Mouse (Mus musculus) hindbrain, embryonic 11.5 days (tissue): ENCODE data around the gene Dcst1. TPM values are rescaled to one million over a fixed set of nuclear protein-coding genes. Genes with fewer than 3 reads are reported as not detected.
A peak's percentile ranks its signal among the peaks of the same experiment; 100 is the strongest.

Source experiments
- ATAC-seq: fragments of 200-750 bp; cut with Nextera tagmentation; 2 replicates; pipeline ENCODE4 v1.8.0; 2017; ENCODE audit warnings: mild to moderate bottlenecking, moderate TSS enrichment, moderate library complexity; ENCODE audit not compliant: low FRiP score
- DNase-seq: peaks from one replicate; pipeline ENCODE4 v3.0.0-alpha.2; 2015; ENCODE audit warnings: low spot score
- H3K27ac ChIP-seq: fragments of 300-500 bp; sonication (generic); 2 replicates; pipeline ENCODE4 v1.5.1; 2014; ENCODE audit warnings: mild to moderate bottlenecking, low read depth, low read length
- H3K27me3 ChIP-seq: fragments of 300-500 bp; sonication (generic); 2 replicates; pipeline ENCODE4 v1.6.1; 2014; ENCODE audit warnings: mild to moderate bottlenecking, low read length, moderate library complexity, mixed read lengths; ENCODE audit not compliant: control insufficient read depth, insufficient read depth
- H3K36me3 ChIP-seq: fragments of 300-500 bp; sonication (generic); 2 replicates; pipeline ENCODE4 v1.6.1; 2014; ENCODE audit warnings: mild to moderate bottlenecking, low read length, moderate library complexity, mixed read lengths; ENCODE audit not compliant: control insufficient read depth, insufficient read depth
- H3K4me1 ChIP-seq: fragments of 300-500 bp; sonication (generic); replicated peaks from 2 replicates; pipeline ENCODE4 v1.6.1; 2014; ENCODE audit warnings: low read length, mixed read lengths; ENCODE audit not compliant: control insufficient read depth, insufficient read depth
- H3K4me2 ChIP-seq: fragments of 300-500 bp; sonication (generic); replicated peaks from 2 replicates; pipeline ENCODE4 v1.6.1; 2014; ENCODE audit warnings: mild to moderate bottlenecking, low read depth, low read length
- H3K4me3 ChIP-seq: fragments of 300-500 bp; sonication (generic); 2 replicates; pipeline ENCODE4 v1.5.1; 2014; ENCODE audit warnings: low read depth, low read length
- H3K9ac ChIP-seq: fragments of 300-500 bp; sonication (generic); 2 replicates; pipeline ENCODE4 v1.6.1; 2014; ENCODE audit warnings: low read depth, low read length
- H3K9me3 ChIP-seq: fragments of 300-500 bp; sonication (generic); 2 replicates; pipeline ENCODE4 v1.6.1; 2016; ENCODE audit warnings: low read length; ENCODE audit not compliant: control insufficient read depth
- WGBS: fragments of 180-500 bp; shearing (Covaris S2); extraction: QIAGEN DNeasy Blood & Tissue Kit; methylation state at CpG from one replicate; pipeline ENCODE4 v1.1.7; 2014; 5-methylcytosine and 5-hydroxymethylcytosine counted together
- polyA plus RNA-seq: library from polyadenylated mRNA; unstranded; fragments of >200 nt; fragmentation: Nextera tagmentation; extraction: Ambion mirVana; gene quantifications from 2 replicates; pipeline ENCODE4 v1.2.1, GENCODE M21; 2014

The Dcst1 gene
- polyA plus RNA-seq, 1 experiment from 2014 or later, result 0.63 TPM

GRCm38 (mm10) chr3:89333053-89333452 is 32.0 kb downstream of the Dcst1 start:
- H3K27ac ChIP-seq, result no peak overlapping the region
- H3K9me3 ChIP-seq, result no peaks in the 10 kb centered on the region
- no peak overlapping the region for H3K4me2 ChIP-seq
- H3K27me3 ChIP-seq, result no peaks in the 10 kb centered on the region
- no peak for DNase-seq
- H3K4me3 ChIP-seq, result no peak overlapping the region
- H3K9ac ChIP-seq, result no peak overlapping the region
- H3K4me1 ChIP-seq, result peaks cover 18% of the 10 kb centered on the region
- 0 out of 2 replicates have a peak, but pooled peaks cover 6% of the 10 kb centered on the region for H3K36me3 ChIP-seq
- ATAC-seq, result no peak
- WGBS, result 75% methylated on average over 11 of the region's 11 CpGs

GRCm38 (mm10) chr3:89332476-89332875 is 32.6 kb downstream of the Dcst1 start:
- Histone ChIP-seq H3K9ac (no peak overlapping the region), H3K27me3 (no peaks in the 10 kb centered on the region)

GRCm38 (mm10) chr3:89332013-89332412 is 33.0 kb downstream of the Dcst1 start:
- Histone ChIP-seq H3K27me3 (no peaks in the 10 kb centered on the region), H3K4me2 (no peak overlapping the region), H3K4me1 (peaks cover 18% of the 10 kb centered on the region), H3K36me3 (0 out of 2 replicates have a peak, but pooled peaks cover 6% of the 10 kb centered on the region), H3K4me3 (no peak overlapping the region), H3K27ac (no peak overlapping the region), H3K9ac (no peak overlapping the region), H3K9me3 (no peaks in the 10 kb centered on the region)
- no peak for ATAC-seq
- 40% methylated on average over 10 of the region's 10 CpGs for WGBS
- peak; percentile 35 for DNase-seq

More at GRCm38 (mm10) chr3:89332476-89332875, 32.6 kb downstream of the Dcst1 start:
- Histone ChIP-seq H3K36me3 (0 out of 2 replicates have a peak, but pooled peaks cover 6% of the 10 kb centered on the region), H3K4me2 (no peak overlapping the region), H3K27ac (no peak overlapping the region), H3K4me3 (no peak overlapping the region), H3K4me1 (peaks cover 18% of the 10 kb centered on the region), H3K9me3 (no peaks in the 10 kb centered on the region)
- 62% methylated on average over 12 of the region's 12 CpGs for WGBS
- DNase-seq, result no peak
- ATAC-seq, result no peak

GRCm38 (mm10) chr3:89331561-89331960 is 33.5 kb downstream of the Dcst1 start:
- Histone ChIP-seq H3K36me3 (0 out of 2 replicates have a peak, but pooled peaks cover 6% of the 10 kb centered on the region), H3K4me3 (no peak overlapping the region), H3K4me2 (no peak overlapping the region), H3K9me3 (no peaks in the 10 kb centered on the region), H3K9ac (no peak overlapping the region), H3K27me3 (no peaks in the 10 kb centered on the region), H3K27ac (no peak overlapping the region), H3K4me1 (peaks cover 20% of the 10 kb centered on the region)
- DNase-seq (no peak), ATAC-seq (no peak)
- WGBS, result 74% methylated on average over 13 of the region's 13 CpGs

- Histone ChIP-seq H3K9ac (no peak overlapping the region), H3K27ac (no peak overlapping the region), H3K27me3 (no peaks in the 10 kb centered on the region), H3K4me1 (peaks cover 17% of the 10 kb centered on the region), H3K36me3 (0 out of 2 replicates have a peak, but pooled peaks cover 6% of the 10 kb centered on the region), H3K4me2 (no peak overlapping the region), H3K4me3 (no peak overlapping the region), H3K9me3 (no peaks in the 10 kb centered on the region)
- 16% methylated on average over 10 of the region's 10 CpGs for WGBS
- DNase-seq, result peak; percentile 63
- peak; percentile 54 for ATAC-seq
Measured at GRCm38 (mm10) chr3:89330948-89331347, 34.1 kb downstream of the Dcst1 start.

- H3K36me3 ChIP-seq, result 0 out of 2 replicates have a peak, but pooled peaks cover 6% of the 10 kb centered on the region
- peak overlapping the region; percentile 5; the same call in 1 of the 2 replicates for H3K4me2 ChIP-seq
- H3K27ac ChIP-seq, result no peak overlapping the region
- H3K4me1 ChIP-seq, result peaks cover 17% of the 10 kb centered on the region
- WGBS, result 50% methylated on average over 3 of the region's 3 CpGs
- no peak for DNase-seq
- H3K9me3 ChIP-seq, result no peaks in the 10 kb centered on the region
- H3K27me3 ChIP-seq, result no peaks in the 10 kb centered on the region
- H3K9ac ChIP-seq, result no peak overlapping the region
- no peak for ATAC-seq
- H3K4me3 ChIP-seq, result no peak overlapping the region
Measured at GRCm38 (mm10) chr3:89330346-89330745, 34.7 kb downstream of the Dcst1 start.

GRCm38 (mm10) chr3:89328623-89329022 is 36.4 kb downstream of the Dcst1 start:
- Histone ChIP-seq H3K4me1 (peaks cover 17% of the 10 kb centered on the region), H3K9ac (no peak overlapping the region)

GRCm38 (mm10) chr3:89327371-89327870 is 37.6 kb downstream of the Dcst1 start:
- H3K4me2 ChIP-seq, result no peak overlapping the region
- peak; percentile 8; the same call in 1 of the 2 replicates for ATAC-seq

More at GRCm38 (mm10) chr3:89328623-89329022, 36.4 kb downstream of the Dcst1 start:
- DNase-seq (no peak), ATAC-seq (no peak)
- H3K4me2 ChIP-seq, result no peak overlapping the region
- H3K36me3 ChIP-seq, result no peaks in the 10 kb centered on the region
- H3K9me3 ChIP-seq, result no peaks in the 10 kb centered on the region
- WGBS, result 20% methylated on average over 4 of the region's 4 CpGs
- no peak overlapping the region for H3K4me3 ChIP-seq
- H3K27ac ChIP-seq, result no peak overlapping the region
- no peaks in the 10 kb centered on the region; the same call in 1 of the 2 replicates for H3K27me3 ChIP-seq

GRCm38 (mm10) chr3:89325882-89326281 is 39.2 kb downstream of the Dcst1 start:
- H3K4me2 ChIP-seq, result no peak overlapping the region
- peaks cover 7% of the 10 kb centered on the region for H3K27me3 ChIP-seq
- H3K9ac ChIP-seq, result no peak overlapping the region
- H3K36me3 ChIP-seq, result no peaks in the 10 kb centered on the region
- no peak overlapping the region for H3K27ac ChIP-seq
- 92% methylated on average over 8 of the region's 8 CpGs for WGBS
- no peak overlapping the region for H3K4me3 ChIP-seq
- DNase-seq (no peak), ATAC-seq (no peak)
- peaks cover 12% of the 10 kb centered on the region for H3K4me1 ChIP-seq
- H3K9me3 ChIP-seq, result no peaks in the 10 kb centered on the region

More at GRCm38 (mm10) chr3:89327371-89327870, 37.6 kb downstream of the Dcst1 start:
- Histone ChIP-seq H3K9ac (no peak overlapping the region), H3K27ac (peak overlapping the region; percentile 49), H3K4me3 (no peak overlapping the region), H3K27me3 (no peaks in the 10 kb centered on the region; the same call in none of the 2 replicates), H3K4me1 (peaks cover 12% of the 10 kb centered on the region), H3K9me3 (no peaks in the 10 kb centered on the region), H3K36me3 (no peaks in the 10 kb centered on the region)
- WGBS, result 48% methylated on average over 9 of the region's 9 CpGs
- DNase-seq, result peak; percentile 22
